Mouse (Mus musculus): Measurements from ENCODE around the gene Sema3f.
A peak's percentile ranks its signal among the peaks of the same experiment; 100 is the strongest.

Gene Sema3f

GRCm38 (mm10) chr9:107633091-107633660 is 77.1 kb downstream of the Sema3f start:
- peak; percentile 48 for DNase-seq (ENCODE audit: low spot score)

GRCm38 (mm10) chr9:107632478-107632877 is 77.8 kb downstream of the Sema3f start:
- DNase-seq (ENCODE audit: low spot score), result no peak

GRCm38 (mm10) chr9:107631861-107632260 is 78.4 kb downstream of the Sema3f start:
- DNase-seq (ENCODE audit: low spot score), result no peak
